10 mouse cellular contexts compared by ENCODE assay signal in the genomic region with DNA sequence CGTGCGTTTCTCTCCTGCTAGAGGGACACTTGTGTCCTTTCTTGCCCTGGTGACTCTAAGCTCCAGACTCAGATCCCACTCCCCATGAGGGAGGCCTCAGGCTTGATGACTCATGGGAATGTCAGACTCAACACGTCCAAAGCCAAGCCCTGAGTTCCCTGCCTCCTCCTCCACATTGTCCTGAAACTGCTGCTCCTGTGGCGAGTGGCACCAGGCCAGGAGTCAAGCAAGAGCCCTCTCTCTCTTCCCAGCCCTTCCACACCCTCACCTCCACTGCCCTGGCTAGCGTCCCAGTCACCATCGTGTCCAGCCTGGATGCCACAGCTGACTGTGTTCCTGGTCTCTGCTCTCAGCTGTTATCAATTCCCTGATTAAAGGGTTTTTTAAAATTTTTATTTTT.
DNase-seq lines count a peak whose midpoint lies in the region; ATAC-seq and TF ChIP-seq lines count a peak whose summit lies in the region.
"Had no signal": no experiment of that assay in that cellular context is flagged by ENCODE, and none has a peak within 500 bp of the region (broad histone marks: within the 10 kb centered on the region; RNA-seq: fewer than 3 reads in every experiment).

No protein-coding gene starts in this region.

- no peaks in the 10 kb centered on the region for H3K36me3 ChIP-seq in heart, embryonic 16.5 days (ENCODE audit: control insufficient read depth, insufficient read depth)
- H3K36me3 ChIP-seq in neural tube, embryonic 15.5 days, result no peaks in the 10 kb centered on the region
- H3K36me3 ChIP-seq in midbrain, postnatal 0 days (ENCODE audit: insufficient read depth, low read length), result no peaks in the 10 kb centered on the region
- H3K36me3 ChIP-seq: midbrain, embryonic 12.5 days had no signal

- no peak overlapping the region for H3K9ac ChIP-seq in heart, embryonic 16.5 days (ENCODE audit: low read length)
- no peak overlapping the region for H3K9ac ChIP-seq in neural tube, embryonic 15.5 days (replicated peaks)
- H3K9ac ChIP-seq in midbrain, postnatal 0 days (replicated peaks; ENCODE audit: low read length, poor library complexity, severe bottlenecking), result no peak overlapping the region
- H3K9ac ChIP-seq: midbrain, embryonic 12.5 days had no signal

- H3K4me3 ChIP-seq in heart, embryonic 16.5 days (ENCODE audit: low read length), result no peak overlapping the region
- no peak overlapping the region for H3K4me3 ChIP-seq in neural tube, embryonic 15.5 days (replicated peaks)
- H3K4me3 ChIP-seq in midbrain, postnatal 0 days (ENCODE audit: low read depth, low read length), result no peak overlapping the region
- H3K4me3 ChIP-seq: midbrain, embryonic 12.5 days had no signal

- no peak overlapping the region for H3K4me2 ChIP-seq in heart, embryonic 16.5 days (ENCODE audit: low read depth, low read length)
- no peak overlapping the region for H3K4me2 ChIP-seq in neural tube, embryonic 15.5 days
- no peak overlapping the region for H3K4me2 ChIP-seq in midbrain, postnatal 0 days (ENCODE audit: low read depth, low read length, poor library complexity, severe bottlenecking)
- H3K4me2 ChIP-seq: midbrain, embryonic 12.5 days had no signal

- TF ChIP-seq POLR2A in brain, embryonic 14.5 days (IDR thresholded peaks at IDR 0.05; ENCODE audit: borderline replicate concordance, extremely low read depth, insufficient read depth, insufficient read length, poor library complexity, severe bottlenecking), result no peak

- H3K9me3 ChIP-seq in heart, embryonic 16.5 days (replicated peaks; ENCODE audit: control insufficient read depth, low read length), result no peaks in the 10 kb centered on the region
- no peaks in the 10 kb centered on the region for H3K9me3 ChIP-seq in neural tube, embryonic 15.5 days (replicated peaks)
- H3K9me3 ChIP-seq in midbrain, postnatal 0 days (ENCODE audit: low read length), result no peaks in the 10 kb centered on the region
- H3K9me3 ChIP-seq: midbrain, embryonic 12.5 days had no signal

- 25% methylated on average over 6 of the region's 6 CpGs for WGBS in heart, embryonic 16.5 days
- WGBS in neural tube, embryonic 15.5 days, result 83% methylated on average over 6 of the region's 6 CpGs
- WGBS in midbrain, postnatal 0 days, result 81% methylated on average over 6 of the region's 6 CpGs

- peak overlapping the region; percentile 75 for H3K27ac ChIP-seq in heart, embryonic 16.5 days (ENCODE audit: low read length)
- H3K27ac ChIP-seq in neural tube, embryonic 15.5 days (replicated peaks), result no peak overlapping the region
- H3K27ac ChIP-seq in midbrain, postnatal 0 days (ENCODE audit: low read depth, low read length), result no peak overlapping the region
- H3K27ac ChIP-seq: kidney, postnatal 0 days; midbrain, embryonic 12.5 days had no signal

- TF ChIP-seq CTCF in brain, embryonic 14.5 days (IDR thresholded peaks at IDR 0.05; ENCODE audit: borderline replicate concordance, extremely low read depth, insufficient read depth, insufficient read length), result no peak
- TF ChIP-seq CTCF in midbrain, postnatal 0 days (IDR thresholded peaks at IDR 0.05), result no peak

- DNase-seq in adrenal gland, adult 2 months, result peak; percentile 62
- no peak for DNase-seq in adrenal gland, adult 8-10 months
- DNase-seq in brain, embryonic 14.5 days (ENCODE audit: low read depth), result peak; percentile 8
- DNase-seq in lung, postnatal 36 days, result peak; percentile 72
- no peak for DNase-seq in midbrain, postnatal 0 days (ENCODE audit: low spot score)
- DNase-seq in natural killer cell, adult 2 months (ENCODE audit: low spot score in 2 of 2), result no peak

- no peaks in the 10 kb centered on the region for H3K27me3 ChIP-seq in heart, embryonic 16.5 days (ENCODE audit: control insufficient read depth, insufficient read depth, low read length)
- H3K27me3 ChIP-seq in neural tube, embryonic 15.5 days (replicated peaks), result no peaks in the 10 kb centered on the region
- H3K27me3 ChIP-seq in midbrain, postnatal 0 days (ENCODE audit: insufficient read depth, low read length), result no peaks in the 10 kb centered on the region
- H3K27me3 ChIP-seq: midbrain, embryonic 12.5 days had no signal

- H3K4me1 ChIP-seq in heart, embryonic 16.5 days (ENCODE audit: control insufficient read depth, insufficient read depth, low read length), result peaks cover 13% of the 10 kb centered on the region
- no peaks in the 10 kb centered on the region for H3K4me1 ChIP-seq in neural tube, embryonic 15.5 days
- H3K4me1 ChIP-seq in midbrain, postnatal 0 days (ENCODE audit: insufficient read depth, low read length), result no peaks in the 10 kb centered on the region
- H3K4me1 ChIP-seq: midbrain, embryonic 12.5 days had no signal

- peak; percentile 87 for ATAC-seq in heart, embryonic 16.5 days (replicated peaks; ENCODE audit: extremely low read depth, insufficient read depth, low FRiP score)
- no peak for ATAC-seq in neural tube, embryonic 15.5 days (ENCODE audit: low FRiP score)
- ATAC-seq in midbrain, postnatal 0 days (ENCODE audit: low FRiP score), result no peak

Comparison
In these comparisons a context has a peak if more than half of its experiments do, and no peak if none do; other contexts are left out.
1. DNase-seq: peak in adrenal gland, adult 2 months (single experiment), brain, embryonic 14.5 days (single experiment) and lung, postnatal 36 days (single experiment); none in adrenal gland, adult 8-10 months (single experiment), midbrain, postnatal 0 days (single experiment) and natural killer cell, adult 2 months (0 of 2).